Mouse (Mus musculus) ES-E14 (cell line): Measurements from ENCODE around the gene Prkaa1.

Experiments used
- HCFC1 ChIP-seq: IDR thresholded peaks from 2 replicates; pipeline ENCODE4 v1.6.1; 2012; ENCODE audit warnings: low read length, inconsistent platforms, borderline replicate concordance; ENCODE audit not compliant: insufficient read depth
- MAFK ChIP-seq: IDR thresholded peaks from 2 replicates; pipeline ENCODE4 v1.6.1; 2014; ENCODE audit warnings: mild to moderate bottlenecking, low read depth, low read length, inconsistent platforms; ENCODE audit not compliant: insufficient read depth
- ZC3H11A ChIP-seq: IDR thresholded peaks from 2 replicates; pipeline ENCODE4 v1.6.1; 2012; ENCODE audit warnings: low read depth, mild to moderate bottlenecking, inconsistent platforms, low read length, borderline replicate concordance
- ZNF384 ChIP-seq: IDR thresholded peaks from 2 replicates; pipeline ENCODE4 v1.6.1; 2012; ENCODE audit warnings: low read depth, low read length, inconsistent platforms

DNA sequence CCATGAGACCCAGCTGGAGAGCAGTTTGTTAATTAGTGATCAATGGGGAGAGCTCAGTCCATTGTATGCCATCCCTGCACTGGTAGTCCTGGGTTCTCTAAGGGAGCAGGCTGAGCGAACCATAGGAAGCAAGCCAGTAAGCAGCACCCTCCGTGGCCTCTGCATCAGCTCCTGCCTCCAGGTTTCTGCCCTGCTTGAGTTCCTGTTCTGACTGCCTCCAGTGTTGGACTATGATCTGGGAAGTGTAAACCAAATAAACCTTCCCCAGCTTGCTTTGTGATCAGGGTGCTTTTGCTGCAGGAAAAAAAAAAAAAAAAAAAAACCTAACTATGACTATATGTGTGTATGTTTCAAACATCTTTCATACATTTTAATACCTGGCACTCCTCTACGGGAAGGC, 10.4 kb upstream of the Prkaa1 start:
- no peak for TF ChIP-seq ZC3H11A
- no peak for TF ChIP-seq HCFC1
- TF ChIP-seq MAFK = no peak
- no peak for TF ChIP-seq ZNF384
